Mouse (Mus musculus) limb, embryonic 11.5 days (tissue): Measurements from ENCODE around the gene Mertk. TPM values are rescaled to one million over a fixed set of nuclear protein-coding genes. Genes with fewer than 3 reads are reported as not detected.

Experiments
- ATAC-seq: fragments of 200-750 bp; cut with Nextera tagmentation; 2 replicates; pipeline ENCODE4 v1.8.0; 2017; ENCODE audit warnings: low read depth; ENCODE audit not compliant: insufficient number of reproducible peaks, low FRiP score, low TSS enrichment
- DNase-seq: peaks from one replicate; pipeline ENCODE4 v3.0.0-alpha.2; 2015; ENCODE audit warnings: low spot score
- H3K27ac ChIP-seq: fragments of 300-500 bp; sonication (generic); replicated peaks from 2 replicates; pipeline ENCODE4 v1.5.1; 2014; ENCODE audit warnings: low read depth, mild to moderate bottlenecking, low read length
- H3K27me3 ChIP-seq: fragments of 300-500 bp; sonication (generic); 2 replicates; pipeline ENCODE4 v1.6.1; 2014; ENCODE audit warnings: mild to moderate bottlenecking, low read length, mixed read lengths; ENCODE audit not compliant: control insufficient read depth, insufficient read depth
- H3K36me3 ChIP-seq: fragments of 300-500 bp; sonication (generic); 2 replicates; pipeline ENCODE4 v1.6.1; 2014; ENCODE audit warnings: mild to moderate bottlenecking, low read length, moderate library complexity, mixed read lengths; ENCODE audit not compliant: control insufficient read depth, insufficient read depth
- H3K4me1 ChIP-seq: fragments of 300-500 bp; sonication (generic); 2 replicates; pipeline ENCODE4 v1.6.1; 2014; ENCODE audit warnings: low read length, mixed read lengths; ENCODE audit not compliant: control insufficient read depth, insufficient read depth
- H3K4me2 ChIP-seq: fragments of 300-500 bp; sonication (generic); 2 replicates; pipeline ENCODE4 v1.6.1; 2014; ENCODE audit warnings: low read depth, mild to moderate bottlenecking, moderate library complexity; ENCODE audit not compliant: severe bottlenecking
- H3K4me3 ChIP-seq: fragments of 300-500 bp; sonication (generic); 2 replicates; pipeline ENCODE4 v1.5.1; 2014; ENCODE audit warnings: low read depth, low read length
- H3K9ac ChIP-seq: fragments of 300-500 bp; sonication (generic); 2 replicates; pipeline ENCODE4 v1.6.1; 2014; ENCODE audit warnings: mild to moderate bottlenecking, low read length
- H3K9me3 ChIP-seq: fragments of 300-500 bp; sonication (generic); 2 replicates; pipeline ENCODE4 v1.6.1; 2016; ENCODE audit warnings: low read length; ENCODE audit not compliant: control insufficient read depth
- WGBS: fragments of 180-500 bp; shearing (Covaris S2); extraction: QIAGEN DNeasy Blood & Tissue Kit; methylation state at CpG from one replicate; pipeline ENCODE4 v1.1.7; 2014; 5-methylcytosine and 5-hydroxymethylcytosine counted together
- polyA plus RNA-seq: library from polyadenylated mRNA; unstranded; fragments of >200 nt; fragmentation: Nextera tagmentation; extraction: Ambion mirVana; gene quantifications from 2 replicates; pipeline ENCODE4 v1.2.1, GENCODE M21; 2014

Mertk gene
- polyA plus RNA-seq, 1 experiment from 2014 or later: 22.5 TPM

DNA sequence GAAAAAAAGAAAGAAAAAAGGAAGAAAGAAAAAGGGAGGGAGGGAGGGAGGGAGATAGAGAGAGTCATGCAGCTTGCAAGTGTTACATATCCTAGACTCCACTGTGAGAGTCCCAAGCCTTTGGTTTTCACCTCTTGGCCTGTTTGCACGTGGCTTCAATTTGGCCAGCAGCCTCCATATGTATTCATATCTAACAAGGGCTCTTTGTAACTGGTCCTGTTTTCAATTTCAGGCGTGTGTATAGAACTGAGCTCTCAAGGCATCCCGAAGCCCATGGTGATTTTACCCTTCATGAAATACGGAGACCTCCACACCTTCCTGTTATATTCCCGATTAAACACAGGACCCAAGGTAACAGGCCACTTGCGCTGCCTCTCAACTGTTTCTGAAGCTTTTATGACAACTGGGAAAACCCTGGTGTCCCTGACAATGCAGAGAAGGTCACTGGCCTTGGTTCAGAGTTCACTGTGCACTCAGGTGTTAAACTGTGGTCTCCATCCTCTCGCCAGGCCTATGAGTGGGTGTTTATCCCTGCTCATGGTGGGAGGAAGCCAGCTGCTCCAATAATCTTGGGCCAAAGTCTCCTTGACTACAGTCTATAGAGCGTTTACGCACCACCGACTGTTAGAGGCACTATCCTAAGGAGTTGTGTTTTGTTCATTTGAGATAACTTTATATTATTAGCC is 85.0 kb downstream of the Mertk start:
- Histone ChIP-seq H3K27me3 (no peaks in the 10 kb centered on the region), H3K27ac (peak overlapping the region; percentile 60), H3K4me3 (no peak overlapping the region), H3K4me2 (no peak overlapping the region), H3K9ac (no peak overlapping the region), H3K9me3 (no peaks in the 10 kb centered on the region), H3K36me3 (peaks cover 5% of the 10 kb centered on the region; the same call in 1 of the 2 replicates), H3K4me1 (no peaks in the 10 kb centered on the region)
- ATAC-seq (0 out of 2 replicates have a peak, but pooled peaks have one; percentile 54), DNase-seq (peak; percentile 63)
- WGBS: 58% methylated on average over 10 of the region's 10 CpGs

DNA sequence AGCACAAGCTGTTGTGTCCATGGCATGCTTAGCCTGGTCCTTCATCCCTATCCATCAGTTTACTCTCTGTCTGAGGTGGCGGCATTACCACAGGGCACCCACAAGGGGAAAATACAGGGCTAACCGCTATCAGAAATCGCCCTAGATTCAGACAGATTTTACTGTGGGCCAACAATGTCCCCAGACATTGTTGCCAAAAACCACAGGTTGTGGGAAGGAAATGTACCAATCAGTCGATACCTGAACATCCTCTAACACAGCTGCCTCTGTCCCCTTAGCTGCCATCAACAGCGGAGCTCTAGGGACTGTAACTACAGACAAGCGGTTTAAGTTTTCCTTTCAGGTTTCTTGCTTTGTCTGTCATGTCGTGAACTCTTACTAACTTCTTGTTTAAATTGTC is 86.1 kb downstream of the Mertk start:
- Histone ChIP-seq H3K9ac (no peak overlapping the region), H3K4me2 (no peak overlapping the region), H3K36me3 (peaks cover 4% of the 10 kb centered on the region; the same call in 1 of the 2 replicates), H3K27me3 (no peaks in the 10 kb centered on the region), H3K4me3 (no peak overlapping the region), H3K4me1 (no peaks in the 10 kb centered on the region), H3K9me3 (no peaks in the 10 kb centered on the region), H3K27ac (peak overlapping the region; percentile 60)
- ATAC-seq (no peak), DNase-seq (no peak)
- 93% methylated on average over 7 of the region's 7 CpGs for WGBS

DNA sequence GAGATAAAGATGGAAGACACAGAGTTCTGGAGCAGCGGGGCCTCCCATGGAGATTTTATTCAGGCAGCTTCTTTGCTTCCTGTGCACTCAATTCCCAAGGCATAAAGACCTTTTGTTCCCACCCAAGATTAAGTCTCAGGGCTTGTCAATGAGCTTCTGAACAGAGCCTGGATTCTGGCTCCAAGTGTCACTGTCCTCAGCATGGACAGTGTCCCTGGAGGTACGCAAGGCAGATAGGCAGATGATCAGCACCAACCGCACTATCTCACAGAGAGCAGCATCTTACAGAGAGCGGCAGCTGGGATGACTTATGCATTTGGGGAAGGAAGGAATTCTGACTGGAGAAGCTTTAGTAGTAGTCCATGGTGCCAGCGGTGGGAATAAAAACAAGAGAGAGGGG is 87.6 kb downstream of the Mertk start:
- no peaks in the 10 kb centered on the region for H3K9me3 ChIP-seq
- DNase-seq (no peak), ATAC-seq (no peak)
- H3K36me3 ChIP-seq: no peaks in the 10 kb centered on the region
- no peaks in the 10 kb centered on the region for H3K4me1 ChIP-seq
- no peak overlapping the region for H3K9ac ChIP-seq
- WGBS: 89% methylated on average over 5 of the region's 5 CpGs
- no peak overlapping the region for H3K4me3 ChIP-seq
- no peaks in the 10 kb centered on the region for H3K27me3 ChIP-seq
- no peak overlapping the region for H3K27ac ChIP-seq
- H3K4me2 ChIP-seq: no peak overlapping the region

DNA sequence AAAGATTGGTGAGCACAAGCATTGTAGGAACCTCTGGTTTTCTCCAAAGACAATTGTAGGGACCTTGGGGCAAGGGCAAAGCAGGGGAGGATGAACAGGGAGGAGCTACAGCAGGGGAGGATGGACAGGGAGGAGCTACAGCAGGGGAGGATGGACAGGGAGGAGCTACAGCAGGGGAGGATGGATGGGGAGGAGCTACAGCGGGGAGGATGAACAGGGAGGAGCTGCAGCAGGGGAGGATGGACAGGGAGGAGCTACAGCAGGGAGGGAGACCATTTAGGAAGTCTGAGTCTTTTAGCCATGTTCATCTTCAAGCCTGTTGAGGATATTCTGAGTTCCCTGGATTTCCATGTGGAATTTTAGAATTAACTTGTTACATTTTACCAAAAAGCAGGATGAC is 88.0 kb downstream of the Mertk start:
- Histone ChIP-seq H3K27ac (no peak overlapping the region), H3K4me1 (no peaks in the 10 kb centered on the region), H3K9me3 (no peaks in the 10 kb centered on the region), H3K4me3 (no peak overlapping the region), H3K27me3 (no peaks in the 10 kb centered on the region), H3K36me3 (no peaks in the 10 kb centered on the region; the same call in 1 of the 2 replicates), H3K4me2 (no peak overlapping the region), H3K9ac (no peak overlapping the region)
- no peak for DNase-seq
- ATAC-seq: no peak
- 85% methylated on average over 1 of the region's 1 CpGs for WGBS

DNA sequence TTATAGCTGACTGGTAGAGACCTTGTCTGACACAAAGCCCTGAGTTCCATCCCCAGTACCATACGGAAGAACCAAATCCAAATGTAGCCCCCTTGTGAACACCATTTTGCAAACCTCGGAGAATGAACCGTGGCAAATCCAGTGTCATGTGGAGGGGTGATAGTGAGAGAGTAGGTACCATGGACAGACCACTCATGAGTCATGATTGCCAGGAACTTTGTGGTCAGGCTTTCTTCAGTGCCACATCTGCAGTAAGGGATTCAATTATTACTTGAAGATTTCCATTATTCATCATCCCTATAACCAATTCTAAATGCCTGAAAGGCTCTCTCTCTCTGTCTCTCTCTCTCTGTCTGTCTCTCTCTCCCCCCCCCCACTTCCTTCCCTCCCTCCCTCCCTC is 89.0 kb downstream of the Mertk start:
- Histone ChIP-seq H3K4me2 (no peak overlapping the region), H3K27ac (no peak overlapping the region), H3K4me1 (no peaks in the 10 kb centered on the region), H3K4me3 (no peak overlapping the region), H3K9ac (no peak overlapping the region), H3K36me3 (no peaks in the 10 kb centered on the region; the same call in 1 of the 2 replicates), H3K9me3 (no peaks in the 10 kb centered on the region), H3K27me3 (no peaks in the 10 kb centered on the region)
- ATAC-seq (no peak), DNase-seq (no peak)
- 86% methylated on average over 3 of the region's 3 CpGs for WGBS

DNA sequence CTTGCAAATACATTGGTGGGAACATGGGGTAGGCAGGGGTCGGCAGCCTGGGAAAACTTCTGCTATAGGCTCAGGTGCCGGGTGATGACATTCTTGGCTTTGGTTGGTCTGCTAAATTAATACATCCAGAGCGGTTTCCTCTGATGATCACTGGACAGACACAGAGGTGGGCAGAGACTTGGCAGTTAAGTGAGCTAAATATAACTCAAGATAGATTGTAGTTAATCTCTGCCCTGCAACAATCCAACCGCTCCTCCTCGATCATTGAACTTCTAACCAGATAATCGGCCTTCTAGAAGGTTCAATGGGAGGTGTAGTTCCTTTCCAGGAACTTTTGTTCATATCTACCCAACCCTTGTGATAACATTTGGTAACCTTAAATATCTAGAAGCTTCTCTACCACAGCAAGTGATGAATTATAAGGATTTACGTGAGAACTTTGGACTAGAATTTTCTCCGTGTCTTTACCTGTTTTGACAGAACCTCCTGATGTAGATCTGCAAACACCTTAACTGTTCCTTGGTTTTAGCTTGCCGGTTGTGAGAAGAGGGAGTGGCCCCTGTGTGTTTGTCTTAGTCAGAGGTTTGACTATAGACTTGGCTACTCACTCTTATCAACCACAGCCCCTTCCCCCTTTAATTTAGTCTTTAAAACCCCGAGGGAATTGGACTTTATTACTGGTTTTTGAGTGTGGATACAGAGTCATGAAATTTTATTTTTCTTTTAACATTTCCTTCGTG is 92.3 kb downstream of the Mertk start:
- no peak overlapping the region for H3K4me3 ChIP-seq
- no peak overlapping the region for H3K4me2 ChIP-seq
- H3K27ac ChIP-seq: no peak overlapping the region
- peaks cover 9% of the 10 kb centered on the region for H3K36me3 ChIP-seq
- ATAC-seq: no peak
- no peaks in the 10 kb centered on the region for H3K4me1 ChIP-seq
- H3K27me3 ChIP-seq: no peaks in the 10 kb centered on the region
- no peak overlapping the region for H3K9ac ChIP-seq
- no peak for DNase-seq
- no peaks in the 10 kb centered on the region for H3K9me3 ChIP-seq
- WGBS: 86% methylated on average over 11 of the region's 11 CpGs

DNA sequence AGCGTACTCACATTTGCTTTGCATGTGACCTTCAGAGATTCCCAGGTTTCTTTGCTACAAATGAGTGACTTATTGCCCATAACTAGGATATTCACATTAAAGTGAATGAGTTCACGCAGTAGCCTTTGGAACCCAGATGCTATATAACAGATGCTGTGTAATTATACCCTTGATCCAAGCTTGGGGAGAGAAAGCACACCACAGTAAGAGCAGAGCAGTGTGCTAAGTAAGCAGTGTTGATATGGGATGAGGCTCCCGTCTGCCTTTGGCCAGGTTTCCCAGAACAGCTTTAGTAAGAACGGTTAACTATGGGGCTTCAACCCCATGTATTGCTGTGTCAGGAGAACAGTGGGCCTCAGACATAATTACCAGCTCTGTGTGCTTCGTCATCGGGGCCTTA is 95.2 kb downstream of the Mertk start:
- WGBS: 90% methylated on average over 6 of the region's 6 CpGs
- ATAC-seq: no peak
- peaks cover 15% of the 10 kb centered on the region for H3K36me3 ChIP-seq
- H3K4me2 ChIP-seq: no peak overlapping the region
- no peaks in the 10 kb centered on the region for H3K4me1 ChIP-seq
- no peak for DNase-seq
- no peaks in the 10 kb centered on the region for H3K9me3 ChIP-seq
- H3K27me3 ChIP-seq: no peaks in the 10 kb centered on the region
- no peak overlapping the region for H3K9ac ChIP-seq
- H3K4me3 ChIP-seq: no peak overlapping the region
- no peak overlapping the region for H3K27ac ChIP-seq

DNA sequence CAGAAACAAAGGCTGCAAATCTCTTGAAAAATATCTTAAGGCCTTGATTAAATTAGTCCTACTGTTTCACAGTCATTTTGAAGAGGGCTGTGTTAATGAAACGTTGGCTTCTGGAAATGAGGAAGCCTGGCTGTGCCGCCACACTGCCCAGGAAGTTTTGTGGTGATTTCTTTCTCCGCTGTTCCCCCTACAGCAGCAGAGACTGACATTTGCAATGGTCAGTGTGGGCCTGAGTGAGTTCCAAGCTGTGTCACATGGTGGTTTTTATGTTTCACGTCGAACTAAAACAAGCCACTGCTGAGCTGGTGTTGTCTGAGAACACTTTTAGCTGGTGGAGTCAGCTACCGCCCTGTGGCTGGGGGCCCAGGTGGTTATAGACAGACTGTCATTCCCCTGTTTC is 97.7 kb downstream of the Mertk start:
- no peaks in the 10 kb centered on the region for H3K4me1 ChIP-seq
- peaks cover 22% of the 10 kb centered on the region for H3K36me3 ChIP-seq
- ATAC-seq: no peak
- no peaks in the 10 kb centered on the region for H3K27me3 ChIP-seq
- H3K9ac ChIP-seq: no peak overlapping the region
- no peak overlapping the region for H3K4me3 ChIP-seq
- 81% methylated on average over 6 of the region's 6 CpGs for WGBS
- no peak overlapping the region for H3K27ac ChIP-seq
- no peak overlapping the region for H3K4me2 ChIP-seq
- H3K9me3 ChIP-seq: no peaks in the 10 kb centered on the region
- DNase-seq: no peak
